In the genomic region with DNA sequence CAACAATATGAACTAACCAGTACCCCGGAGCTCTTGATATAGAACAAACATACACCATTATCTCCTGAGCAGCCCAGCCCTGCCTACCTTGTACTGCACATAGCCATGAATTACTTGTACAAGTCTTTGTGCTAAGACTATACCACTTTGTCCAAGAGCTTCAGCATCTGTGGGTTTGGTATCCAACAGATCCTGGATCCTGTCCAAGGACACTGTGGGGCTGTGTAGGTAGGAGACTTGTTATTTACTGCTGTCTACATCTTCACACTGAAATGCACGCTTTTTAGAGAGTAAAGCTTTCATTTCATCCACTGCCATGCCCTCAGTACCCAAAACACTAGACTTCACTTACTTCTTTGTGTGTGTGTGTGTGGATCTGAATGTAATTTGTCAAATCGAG, we compare ENCODE assay signal across 15 mouse cellular contexts.
"Had no signal": no experiment of that assay in that cellular context is flagged by ENCODE, and none has a peak within 500 bp of the region (broad histone marks: within the 10 kb centered on the region; RNA-seq: fewer than 3 reads in every experiment).

No protein-coding gene starts in this region.

- H3K36me3 ChIP-seq: limb, embryonic 12.5 days; limb, embryonic 15.5 days; midbrain, embryonic 13.5 days; stomach, embryonic 15.5 days had no signal

- H3K9me3 ChIP-seq: limb, embryonic 15.5 days; midbrain, embryonic 13.5 days; stomach, embryonic 15.5 days had no signal

- ATAC-seq: intestine, embryonic 16.5 days; midbrain, embryonic 13.5 days had no signal

- H3K27me3 ChIP-seq: limb, embryonic 12.5 days; limb, embryonic 15.5 days; midbrain, embryonic 13.5 days; stomach, embryonic 15.5 days had no signal

- DNase-seq: kidney, adult 18-20 months; kidney, postnatal 25 days; layer of hippocampus, postnatal 36 days; lung, adult 2 months; right cerebral cortex, postnatal 25 days; spleen, adult 18-20 months; thymus, postnatal 36 days had no signal

- H3K9ac ChIP-seq: limb, embryonic 12.5 days; limb, embryonic 15.5 days; midbrain, embryonic 13.5 days; stomach, embryonic 15.5 days had no signal

- H3K4me3 ChIP-seq: left cerebral cortex, adult 2 months; limb, embryonic 12.5 days; limb, embryonic 15.5 days; midbrain, embryonic 13.5 days; stomach, embryonic 15.5 days had no signal

- H3K27ac ChIP-seq: kidney, postnatal 0 days; left cerebral cortex, adult 2 months; limb, embryonic 12.5 days; limb, embryonic 15.5 days; macrophage; midbrain, embryonic 13.5 days; stomach, embryonic 15.5 days had no signal

- H3K4me2 ChIP-seq: limb, embryonic 12.5 days; limb, embryonic 15.5 days; midbrain, embryonic 13.5 days; stomach, embryonic 15.5 days had no signal
